Mouse (Mus musculus) MN1 (cell line): ENCODE measurements around the gene Srek1ip1.
A peak's percentile ranks its signal among the peaks of the same experiment; 100 is the strongest.

Experiments
- DNase-seq: peaks from one replicate; pipeline ENCODE4 v3.0.0-alpha.2; 2016; ENCODE audit warnings: low spot score

Srek1ip1 gene

DNA sequence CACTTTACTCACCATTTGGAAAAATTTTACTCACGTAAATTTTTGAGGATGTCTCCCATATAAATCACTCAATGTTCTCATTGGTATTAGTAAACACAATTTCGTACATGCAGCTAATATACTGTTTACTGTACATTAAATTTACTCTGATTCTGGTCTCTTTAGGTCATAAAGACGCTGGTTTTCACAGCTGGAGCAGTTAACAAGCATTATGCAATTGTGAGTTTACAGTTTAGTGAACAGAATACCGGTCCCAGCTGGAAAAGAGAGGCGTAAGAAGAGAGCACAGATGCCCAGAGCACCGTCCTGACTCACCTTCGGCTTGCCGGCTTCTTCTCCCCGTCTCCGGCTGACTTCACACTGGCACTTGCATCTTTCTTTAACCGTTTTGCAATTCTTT lies at the start of gene Srek1ip1:
Srek1ip1 (plus strand) TSS at position 301 of the 400 bp plus-strand sequence.
- DNase-seq, result no peak

DNA sequence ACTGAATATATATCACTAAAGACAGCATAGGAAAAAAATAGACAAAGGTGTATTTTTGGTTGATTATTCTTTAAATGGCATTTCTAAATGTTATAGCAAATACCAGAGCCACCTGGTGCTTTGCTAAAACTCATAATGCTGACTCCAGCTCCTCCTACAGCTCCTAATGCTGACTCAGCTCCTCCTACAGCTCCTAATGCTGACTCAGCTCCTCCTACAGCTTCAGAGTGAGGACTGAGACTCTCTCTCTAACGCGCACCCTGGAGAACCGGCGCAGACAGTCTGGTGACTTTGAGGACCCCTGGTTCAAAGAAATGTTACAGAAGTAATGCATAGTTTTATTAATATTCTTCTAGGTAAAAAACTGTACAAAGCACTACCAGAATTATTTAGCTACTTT lies 49.4 kb upstream of the Srek1ip1 start:
- DNase-seq, result peak; percentile 99

DNA sequence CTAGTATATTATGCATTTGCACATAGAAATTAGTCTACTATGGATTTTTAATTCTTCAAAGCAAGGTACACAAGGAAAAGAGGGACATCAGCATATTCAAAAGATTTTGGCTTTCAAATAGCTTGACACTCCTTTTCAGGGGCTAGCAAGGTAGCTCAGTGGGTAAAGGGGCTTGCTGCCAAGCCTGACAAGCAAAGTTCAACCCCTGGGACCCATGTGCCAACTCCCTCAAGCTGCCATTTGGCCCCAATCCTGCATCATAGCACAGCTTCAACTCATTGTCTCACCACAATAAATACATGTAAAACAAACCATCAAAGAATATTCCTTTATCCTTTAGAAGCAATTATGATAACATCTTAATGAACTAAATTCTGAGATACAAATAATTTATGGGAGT lies 45.3 kb upstream of the Srek1ip1 start:
- DNase-seq, result no peak

DNA sequence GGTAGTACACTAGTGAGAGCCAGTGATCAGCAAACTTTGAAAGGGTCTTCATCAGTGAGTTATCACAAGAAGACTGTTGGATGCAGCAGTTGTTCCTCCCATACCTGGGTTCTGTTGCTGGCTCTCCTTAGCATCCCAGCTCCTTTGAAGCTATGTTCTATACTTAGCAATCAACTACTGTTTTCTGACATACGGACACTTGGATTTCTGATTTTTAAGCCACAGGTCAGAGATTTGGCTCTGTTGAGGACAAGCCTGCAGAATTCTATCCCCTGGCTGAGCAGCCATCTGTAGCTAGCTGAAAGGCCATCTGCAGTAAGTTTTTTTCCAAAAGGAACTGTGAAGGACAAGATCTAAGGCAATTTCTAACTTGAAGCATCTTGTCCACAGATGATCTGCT lies 32.9 kb upstream of the Srek1ip1 start:
- no peak for DNase-seq

DNA sequence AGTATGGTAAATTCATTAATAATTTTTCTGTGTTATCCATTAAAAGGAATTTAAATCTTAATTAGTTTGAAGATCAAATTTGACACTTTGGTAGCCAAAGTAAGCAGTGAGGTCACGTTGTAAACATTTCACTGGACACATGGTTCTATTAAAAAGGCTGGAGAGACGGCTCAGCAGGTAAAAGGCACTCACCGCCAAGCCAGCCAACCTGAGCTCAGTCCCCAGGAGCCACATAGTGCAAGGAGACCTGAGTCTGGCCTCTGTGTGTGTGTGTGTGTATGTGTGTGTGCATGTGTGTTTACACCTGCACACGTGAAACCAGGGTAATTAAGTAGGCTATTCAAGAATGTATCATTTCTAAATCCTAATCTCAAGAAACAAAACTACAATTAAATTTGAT lies 29.9 kb upstream of the Srek1ip1 start:
- DNase-seq, result no peak

DNA sequence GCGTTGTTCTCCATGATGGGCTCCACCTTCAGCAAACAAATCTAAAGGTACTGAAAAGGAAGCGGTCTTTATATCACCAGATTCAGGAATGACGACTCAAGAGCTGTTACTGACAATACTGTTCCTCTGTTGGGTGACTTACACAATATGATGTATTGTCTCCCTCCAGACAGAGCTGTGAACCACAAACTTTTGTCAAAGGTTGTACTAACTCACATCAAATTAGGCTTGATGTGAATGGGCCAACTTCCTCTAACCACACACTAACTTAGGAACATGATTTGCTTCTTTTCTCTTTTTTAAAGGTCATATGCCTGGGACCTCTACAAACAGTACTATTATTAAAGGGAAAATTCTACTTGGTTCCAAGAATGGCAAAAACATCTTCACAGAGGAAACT lies 29.1 kb upstream of the Srek1ip1 start:
- no peak for DNase-seq

DNA sequence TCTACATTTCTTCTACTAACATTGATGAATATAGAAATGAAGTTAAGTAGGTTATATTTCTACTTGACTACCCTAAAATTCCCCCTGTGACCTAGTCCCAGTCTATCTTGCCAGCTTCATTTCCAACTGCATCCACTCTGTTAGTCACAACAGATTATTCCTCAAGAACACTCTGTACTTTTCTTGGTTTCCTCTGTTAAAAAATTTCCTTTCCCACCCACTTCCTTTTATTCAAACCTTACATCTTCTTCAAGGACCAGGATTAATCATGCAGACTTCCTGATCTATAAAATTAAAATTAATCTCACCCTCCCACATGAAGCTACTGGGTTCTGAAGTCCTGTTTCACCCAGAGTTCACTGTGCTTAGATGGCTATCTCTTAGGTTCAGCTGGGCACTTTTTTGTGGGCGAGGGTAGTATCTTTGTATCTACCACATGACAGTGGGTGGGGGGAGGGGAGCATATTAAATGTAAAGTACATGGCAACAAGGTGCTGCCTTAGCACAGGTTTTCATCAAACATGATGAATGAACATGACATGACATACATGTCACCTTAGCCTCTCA lies 13.1 kb upstream of the Srek1ip1 start:
- no peak for DNase-seq

DNA sequence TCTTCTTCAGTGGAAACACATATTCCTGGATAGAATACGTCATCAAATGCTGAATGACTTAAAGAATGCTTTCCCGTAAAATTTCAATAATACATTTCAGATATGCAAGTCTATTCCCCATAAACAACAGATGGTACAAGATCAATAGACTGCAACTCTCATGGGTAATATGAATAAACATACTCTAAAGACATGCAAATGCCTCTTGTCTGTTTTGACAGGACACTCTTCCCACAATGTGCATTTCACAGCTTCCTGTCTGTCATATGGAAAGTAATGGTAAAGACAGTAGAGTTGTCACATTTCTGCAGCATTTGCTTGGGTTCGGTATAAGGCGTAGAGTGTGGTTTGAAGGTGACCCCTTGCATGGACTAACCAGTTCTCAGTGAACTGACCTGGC lies 5.0 kb upstream of the Srek1ip1 start:
- no peak for DNase-seq

DNA sequence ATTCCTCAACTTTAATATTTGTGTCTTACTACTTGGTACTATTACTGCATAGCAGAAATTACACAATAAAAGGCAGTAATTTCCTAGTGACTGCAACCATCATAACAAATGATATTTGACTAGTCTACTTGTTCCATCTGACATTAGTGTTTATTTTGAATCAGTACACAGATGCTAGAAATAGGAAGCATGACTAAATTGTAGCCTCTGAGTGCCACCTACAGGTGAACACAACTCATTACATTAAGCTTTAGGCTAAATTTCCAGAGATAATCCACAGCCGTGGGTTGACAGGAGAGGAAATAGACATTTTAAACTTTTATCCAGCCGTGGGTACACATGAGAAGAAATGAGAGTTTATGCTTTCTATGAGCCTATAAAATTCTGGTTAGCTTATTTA lies 2.6 kb upstream of the Srek1ip1 start:
- peak; percentile 80 for DNase-seq

DNA sequence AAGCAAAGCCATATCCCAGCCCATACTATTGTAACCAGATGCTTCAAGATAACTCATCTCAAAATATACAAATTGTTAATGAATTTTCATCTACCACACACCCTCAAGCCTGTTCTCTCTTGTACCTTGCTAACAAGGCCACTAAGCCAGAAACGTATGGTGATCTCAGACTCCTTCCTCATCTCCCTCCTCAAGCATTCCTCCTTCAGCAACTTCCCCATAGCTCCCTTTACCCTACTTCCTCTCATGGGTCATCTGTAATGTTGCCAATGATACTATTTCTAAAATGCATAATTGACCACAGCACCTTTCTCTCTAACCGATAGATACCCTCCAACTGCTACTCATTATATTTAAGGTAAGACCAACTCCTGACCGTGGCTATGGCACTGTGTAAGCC lies 2.1 kb downstream of the Srek1ip1 start:
- DNase-seq, result no peak

DNA sequence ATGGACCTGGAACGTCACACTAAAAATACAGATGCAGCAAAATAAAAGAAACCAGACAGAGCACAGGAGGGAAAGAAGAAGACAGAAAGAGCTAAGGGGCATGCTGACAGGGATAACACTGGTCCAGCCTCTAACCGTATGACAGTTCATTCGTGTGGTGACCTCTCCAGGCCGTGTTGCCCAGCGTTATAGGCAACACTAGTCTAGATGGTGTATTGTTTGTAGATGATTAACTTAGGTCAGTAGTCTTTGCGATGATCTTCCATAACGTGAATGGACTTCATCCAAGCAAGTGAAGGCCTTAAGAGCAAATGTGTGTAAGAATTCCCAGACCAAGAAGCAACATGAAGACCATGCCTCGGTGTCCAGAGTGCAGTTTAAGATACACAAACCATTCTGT lies 6.8 kb downstream of the Srek1ip1 start:
- DNase-seq, result no peak

DNA sequence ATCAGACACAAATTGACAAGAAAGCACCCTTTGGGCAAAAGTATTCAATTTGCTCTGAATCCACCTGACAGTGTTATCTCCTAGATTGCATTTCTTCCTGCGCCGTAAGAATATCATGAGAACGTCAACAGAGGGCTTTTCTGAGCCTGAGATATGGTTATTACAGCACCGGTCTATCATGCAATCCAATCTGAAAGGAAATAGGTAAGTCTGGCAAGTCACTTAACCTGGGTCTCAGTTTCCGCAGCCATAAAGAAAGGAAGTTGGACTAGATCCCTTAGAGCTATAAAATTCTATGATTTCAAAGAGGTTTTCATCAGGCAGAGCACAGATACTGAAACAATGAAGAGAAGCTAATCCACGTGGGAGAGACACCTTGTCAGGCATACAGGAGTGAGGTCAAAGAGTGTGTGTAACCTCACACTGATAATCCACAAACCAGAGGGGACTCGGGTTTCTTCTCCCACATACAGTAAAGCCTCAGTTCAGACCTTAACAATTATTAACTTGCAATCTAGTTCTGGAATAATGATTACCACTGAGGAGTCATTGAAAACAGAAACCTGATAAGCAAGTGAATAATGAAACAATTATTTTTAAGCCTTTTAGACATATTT lies 7.4 kb downstream of the Srek1ip1 start:
- DNase-seq, result no peak

DNA sequence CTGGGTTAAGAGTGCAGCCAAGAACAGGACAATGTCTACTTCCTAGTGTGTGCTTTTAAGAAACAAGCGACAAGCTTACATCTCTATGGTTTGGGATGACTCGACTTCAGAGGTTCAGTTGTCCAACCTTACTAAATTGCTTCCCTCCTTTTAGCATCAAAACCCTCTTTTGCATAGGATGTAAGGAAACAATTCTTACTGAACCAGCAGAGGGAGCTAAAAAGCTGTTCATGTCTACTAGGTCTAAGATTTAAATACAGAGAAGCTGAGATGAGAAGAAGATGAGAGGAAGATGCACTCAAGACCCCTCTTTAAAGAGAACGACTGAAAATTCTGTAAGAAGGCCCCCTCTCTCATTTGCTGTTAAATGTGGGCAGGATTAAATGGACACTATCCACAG lies 13.4 kb downstream of the Srek1ip1 start:
- DNase-seq, result peak; percentile 78

DNA sequence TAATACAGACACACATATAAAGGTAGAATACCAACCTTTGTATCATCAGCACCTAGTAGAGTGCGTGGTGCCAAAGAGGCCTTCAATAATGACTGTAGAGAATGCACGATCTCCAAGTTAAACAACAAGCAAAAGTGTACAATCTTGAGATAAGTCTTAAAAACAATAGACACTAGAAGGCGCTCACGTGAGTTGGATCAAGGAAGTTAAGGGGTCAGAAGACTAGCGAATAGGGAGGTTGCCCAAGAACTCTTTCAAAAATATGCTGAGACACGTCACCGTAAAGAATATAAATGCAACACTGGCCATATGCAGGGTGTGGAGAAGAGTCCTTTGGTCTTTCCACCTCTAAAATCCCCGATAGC lies 24.0 kb downstream of the Srek1ip1 start:
- DNase-seq, result peak; percentile 67

DNA sequence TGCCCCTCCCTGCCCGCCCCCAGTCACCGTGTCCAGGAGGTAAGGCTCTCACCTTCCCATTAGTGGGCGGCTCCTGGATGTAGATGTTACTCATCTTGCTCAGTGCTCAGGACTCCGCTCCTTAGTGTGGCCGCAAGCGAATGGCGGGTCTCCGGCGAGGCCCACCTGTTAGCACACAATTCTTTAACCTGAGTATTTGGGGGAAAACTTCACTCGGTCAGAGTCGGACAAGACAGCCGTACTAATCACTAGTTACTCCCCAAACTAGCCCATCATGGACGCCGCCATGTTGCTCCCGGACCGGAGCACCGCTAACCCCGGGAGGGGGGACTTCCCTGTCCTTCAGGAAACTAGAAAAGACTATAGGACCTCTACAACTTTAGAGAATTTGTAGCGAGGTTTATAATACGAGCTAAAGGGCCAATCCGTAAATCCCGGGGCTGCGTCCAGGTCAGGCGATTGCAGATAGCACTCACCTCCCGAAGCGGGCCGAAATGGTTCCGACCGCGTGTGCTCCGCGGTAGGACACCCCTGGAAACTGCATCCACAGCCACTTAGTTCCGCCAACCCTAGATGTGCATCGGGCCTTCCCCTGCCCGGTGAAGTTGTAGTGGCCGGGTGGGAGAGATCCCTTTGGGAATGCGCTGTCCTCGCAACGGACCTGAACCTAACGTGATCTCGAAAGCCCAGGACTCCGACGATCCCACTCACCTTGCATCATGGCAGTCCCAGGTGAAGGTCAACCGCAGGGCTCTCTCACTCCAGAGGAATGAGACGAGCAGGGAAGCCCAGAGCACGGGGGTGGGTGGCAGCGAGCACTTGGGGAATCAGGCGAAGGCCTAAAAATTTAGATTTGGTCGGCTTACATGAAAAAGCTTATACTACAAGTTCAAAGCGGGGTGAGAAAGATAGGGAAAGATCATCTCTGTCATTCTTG lies 24.6 kb downstream of the Srek1ip1 start, which contains the start of gene Cwc27:
Cwc27 (minus strand) TSS at position 508 of the 937 bp plus-strand sequence.
- DNase-seq, result peak; percentile 95

DNA sequence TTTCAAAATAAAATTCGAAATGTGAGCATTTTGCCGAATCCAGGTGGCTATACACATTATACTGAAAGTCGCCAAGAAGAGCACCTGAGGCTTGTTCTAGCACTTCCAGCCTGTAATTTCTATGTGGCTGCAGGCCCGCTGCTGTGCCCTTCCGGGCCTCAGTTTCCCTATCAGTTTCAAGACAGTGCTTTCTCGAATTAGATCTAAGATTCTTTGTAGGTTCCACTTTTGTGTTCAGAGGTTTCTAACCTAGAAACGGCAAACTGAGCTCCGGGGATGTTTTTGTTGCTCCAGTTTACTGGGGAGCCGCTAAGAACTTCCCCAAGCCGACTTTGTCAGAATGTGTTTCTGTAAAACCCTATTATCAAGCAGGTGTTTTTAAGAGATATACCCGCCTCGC lies 25.4 kb downstream of the Srek1ip1 start:
- DNase-seq, result no peak

DNA sequence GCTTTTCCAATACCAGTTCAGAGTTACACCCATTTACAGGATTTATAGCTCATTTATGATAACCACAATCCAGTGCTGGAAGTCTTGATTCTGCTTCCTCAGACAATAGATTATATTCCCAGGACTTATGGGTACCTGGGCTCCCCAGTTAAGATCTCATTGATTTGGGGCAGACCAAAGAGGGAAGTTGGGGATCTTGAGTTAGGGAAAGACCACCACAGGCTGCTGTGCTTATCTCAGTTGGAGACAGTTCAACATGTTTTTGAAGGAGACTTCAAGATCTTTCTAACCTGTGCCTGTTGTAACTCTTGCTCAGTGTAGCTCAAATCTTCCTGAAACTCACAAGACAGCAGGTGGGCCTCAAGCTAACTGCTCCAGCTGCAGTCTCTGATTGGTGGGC lies 28.9 kb downstream of the Srek1ip1 start:
- DNase-seq, result no peak

DNA sequence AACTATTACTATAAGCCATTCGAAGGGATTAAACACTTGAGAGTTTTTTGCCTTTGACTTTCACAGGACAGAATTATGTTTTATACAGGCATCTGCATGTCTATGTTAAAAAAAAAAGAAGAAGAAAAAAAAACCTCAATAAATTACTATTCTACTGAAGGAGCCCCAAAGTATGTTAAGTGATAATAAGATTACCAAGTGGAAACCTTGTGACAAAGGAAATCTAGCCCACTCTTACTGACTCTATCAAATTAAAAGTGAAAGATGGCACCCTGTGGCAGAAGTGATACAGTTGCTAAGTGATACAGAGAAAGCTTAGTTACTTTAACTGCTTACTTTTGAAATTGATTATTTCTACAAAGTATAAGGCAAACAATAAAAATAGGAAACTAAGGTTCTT lies 29.6 kb downstream of the Srek1ip1 start:
- no peak for DNase-seq

DNA sequence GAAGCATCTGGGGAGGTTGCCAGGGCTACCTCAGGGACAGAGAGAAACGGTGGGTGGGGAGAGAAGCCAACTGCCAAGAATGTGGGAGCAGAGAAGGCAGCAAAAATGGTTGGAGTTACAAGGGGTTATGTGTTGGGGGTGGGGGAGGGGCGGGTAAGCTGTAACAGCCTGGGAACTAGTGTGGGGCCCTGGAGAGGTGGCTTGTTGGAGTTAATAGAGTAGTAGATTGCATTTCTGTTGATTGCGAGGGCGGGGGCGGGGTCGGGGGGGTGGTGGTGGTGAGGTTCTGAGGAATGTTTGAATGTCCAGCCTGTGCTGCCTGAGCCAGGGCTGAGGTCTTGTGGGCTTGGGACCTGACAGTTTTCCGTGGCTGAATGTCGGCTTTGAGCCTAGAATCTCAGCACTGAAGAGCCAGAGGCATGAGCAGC lies 30.1 kb downstream of the Srek1ip1 start:
- no peak for DNase-seq

DNA sequence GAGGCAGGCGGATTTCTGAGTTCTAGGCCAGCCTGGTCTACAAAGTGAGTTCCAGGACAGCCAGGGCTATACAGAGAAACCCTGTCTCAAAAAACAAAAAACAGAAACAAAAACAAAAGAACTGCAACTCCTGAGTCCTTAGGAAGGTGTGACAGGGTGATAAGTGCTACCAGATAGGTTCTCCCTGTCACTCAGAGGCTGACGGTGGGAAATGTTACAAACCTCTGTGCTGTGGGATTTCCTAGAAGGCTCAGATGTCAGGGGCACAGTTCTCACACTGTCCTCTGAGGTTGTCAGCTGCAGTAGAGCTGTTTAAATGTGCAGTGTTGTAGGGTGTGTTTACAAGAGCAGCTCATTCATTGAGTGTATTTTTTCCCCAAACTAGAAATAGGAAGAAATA lies 33.2 kb downstream of the Srek1ip1 start:
- no peak for DNase-seq

DNA sequence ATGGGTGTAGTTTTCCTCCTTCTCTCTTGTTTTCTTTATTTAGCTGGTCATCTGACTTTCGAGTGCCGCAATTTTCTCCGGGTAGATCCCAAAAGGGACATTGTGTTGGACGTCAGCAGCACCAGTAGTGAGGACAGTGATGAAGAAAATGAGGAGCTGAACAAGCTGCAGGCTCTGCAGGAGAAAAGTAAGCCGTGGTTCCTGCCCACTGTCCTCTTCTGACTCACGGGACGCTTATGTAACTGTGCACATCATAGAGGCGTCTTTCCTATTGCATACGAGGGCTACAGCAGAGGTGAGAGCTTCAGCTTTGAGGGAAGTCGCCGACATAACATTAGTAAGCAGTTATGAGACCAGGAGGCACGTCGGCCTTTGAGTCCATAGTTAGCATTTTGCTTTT lies 40.5 kb downstream of the Srek1ip1 start:
- DNase-seq, result no peak

DNA sequence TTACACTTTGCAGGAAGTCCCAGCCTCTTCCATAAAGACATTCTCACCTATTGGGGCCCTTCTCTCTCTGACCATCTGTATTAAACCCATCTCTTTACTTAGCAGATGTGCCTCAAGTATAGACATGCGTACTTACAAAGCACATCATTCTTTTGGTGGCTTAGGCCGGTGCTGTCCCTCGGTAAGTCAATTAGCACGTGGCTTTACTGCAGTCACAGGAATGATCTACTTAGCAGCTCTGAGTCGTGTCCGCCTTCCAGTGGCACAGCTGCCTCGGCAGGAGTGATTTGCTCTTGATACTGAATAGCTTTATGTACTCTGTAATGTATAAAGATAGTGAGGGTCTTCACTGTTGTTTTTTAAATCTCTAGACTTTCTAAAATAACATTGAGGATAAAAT lies 45.3 kb downstream of the Srek1ip1 start:
- no peak for DNase-seq

DNA sequence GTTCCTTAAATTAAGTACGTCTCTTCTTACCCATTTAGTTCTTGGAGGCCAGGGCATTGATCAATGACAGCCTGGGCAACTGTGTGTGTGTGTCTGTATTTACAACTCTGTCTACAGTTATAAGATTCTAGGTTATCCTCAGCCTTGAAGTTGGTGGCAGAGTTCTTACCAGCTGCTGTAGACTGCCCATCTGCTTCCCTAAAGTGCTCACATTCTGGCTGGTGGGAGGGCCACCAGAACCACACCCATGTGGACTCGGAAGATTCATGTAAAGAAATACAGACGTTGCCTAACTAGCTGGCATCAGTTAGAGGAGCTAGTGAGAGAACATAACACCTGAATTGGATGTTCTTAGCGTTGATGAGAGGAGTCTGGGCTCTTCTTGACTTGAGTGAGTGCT lies 49.7 kb downstream of the Srek1ip1 start:
- no peak for DNase-seq
